Mouse (Mus musculus) G1E (cell line): ENCODE data around the gene Olfr126. TPM values are rescaled to one million over a fixed set of nuclear protein-coding genes. Genes with fewer than 3 reads are reported as not detected.

Experiments
- ATAC-seq: 2 replicates; pipeline ENCODE4 v1.8.0; 2016; ENCODE audit warnings: mild to moderate bottlenecking; ENCODE audit not compliant: insufficient number of reproducible peaks, poor library complexity, low FRiP score, severe bottlenecking; ENCODE audit errors: extremely low read depth
- DNase-seq: peaks from one replicate; pipeline ENCODE4 v3.0.0; 2012; ENCODE audit warnings: low spot score
- H3K27me3 ChIP-seq: 2 replicates; pipeline ENCODE4 v1.6.1; 2012; ENCODE audit warnings: mild to moderate bottlenecking, low read length, inconsistent platforms; ENCODE audit not compliant: insufficient read depth
- H3K36me3 ChIP-seq: replicated peaks from 2 replicates; pipeline ENCODE3; 2012; ENCODE audit warnings: mild to moderate bottlenecking, inconsistent platforms
- H3K4me1 ChIP-seq: 2 replicates; pipeline ENCODE4 v1.6.1; 2012; ENCODE audit warnings: low read depth, low read length, inconsistent platforms, mixed read lengths; ENCODE audit not compliant: insufficient read depth
- H3K4me3 ChIP-seq: 2 replicates; pipeline ENCODE4 v1.5.1; 2012; ENCODE audit warnings: low read depth, mild to moderate bottlenecking, inconsistent platforms, low read length, moderate library complexity, mixed read lengths
- H3K9me3 ChIP-seq: replicated peaks from 2 replicates; pipeline ENCODE4 v1.6.1; 2012; ENCODE audit warnings: inconsistent platforms
- CTCF ChIP-seq: IDR thresholded peaks from 2 replicates; pipeline ENCODE4 v1.5.1; 2012; ENCODE audit warnings: low read depth, low read length, inconsistent platforms, mixed read lengths
- GATA1 ChIP-seq: IDR thresholded peaks from 2 replicates; pipeline ENCODE4 v1.6.1; 2012; ENCODE audit warnings: borderline replicate concordance, low read length, inconsistent platforms, mixed read lengths
- GATA2 ChIP-seq: IDR thresholded peaks from 2 replicates; pipeline ENCODE4 v1.6.1; 2012; ENCODE audit warnings: low read depth, low read length, inconsistent platforms, borderline replicate concordance
- POLR2AphosphoS5 ChIP-seq: IDR thresholded peaks from 2 replicates; pipeline ENCODE4 v1.6.1; 2012; ENCODE audit warnings: low read depth, low read length, inconsistent platforms; ENCODE audit not compliant: insufficient replicate concordance
- TAL1 ChIP-seq: conservative IDR thresholded peaks from 2 replicates; pipeline ENCODE4 v1.6.1; 2012; ENCODE audit warnings: low read depth, low read length, inconsistent platforms, mixed read lengths
- polyA plus RNA-seq: library from polyadenylated mRNA; stranded (reverse); fragments of >175 nt; gene quantifications from 2 replicates; pipeline ENCODE4 v1.2.3, GENCODE M21; 2012
- total RNA-seq, 2 experiments: library from RNA; stranded (forward) in 1 of 2; stranded (reverse) in 1 of 2; fragments of 200-1000 nt in 1 of 2; fragments of >200 nt in 1 of 2; fragmentation: Nextera tagmentation in 1 of 2; gene quantifications; 2 replicates each; pipeline ENCODE4 v1.2.3; 2014 to 2017

Olfr126 gene
- total RNA-seq (2014; fragmentation: Nextera tagmentation) (not detected in 2 replicates), total RNA-seq (2017) (0.11 TPM in 1 of 2 replicates, not detected in the other), polyA plus RNA-seq (not detected in 2 replicates)

DNA sequence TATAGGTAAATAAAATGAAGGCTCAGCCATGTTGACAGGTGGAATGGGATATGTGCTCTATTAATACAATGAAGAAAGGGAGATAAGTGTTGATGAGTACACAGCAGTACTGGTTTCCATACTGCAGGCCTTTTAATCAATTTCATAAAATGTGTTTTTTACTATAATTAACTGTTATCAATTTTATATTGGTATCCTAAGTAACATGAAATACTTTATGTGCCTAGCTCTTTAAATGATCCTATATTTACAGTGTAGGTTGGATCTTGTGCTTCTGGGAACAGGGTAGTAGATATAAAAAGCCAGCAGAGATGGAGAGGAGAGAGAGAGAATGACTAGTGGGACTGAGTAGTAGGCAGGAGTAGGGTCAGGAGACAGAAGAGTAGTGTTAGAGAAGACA is at the start of gene Olfr126:
Olfr126 (plus strand) TSS at position 301 of the 400 bp plus-strand sequence.
- DNase-seq, result no peak

GRCm38 (mm10) chr17:37799588-37799987 is 47.7 kb upstream of the Olfr126 start, which contains the start of gene Olfr124:
Gene Olfr124 (plus strand): TSS chr17:37799888.
- TF ChIP-seq CTCF (no peak), POLR2AphosphoS5 (no peak), TAL1 (no peak), GATA1 (no peak), GATA2 (no peak)

More for the DNA sequence above, at the start of gene Olfr126:
- Histone ChIP-seq H3K36me3 (no peaks in the 10 kb centered on the region), H3K27me3 (no peaks in the 10 kb centered on the region), H3K4me1 (no peaks in the 10 kb centered on the region), H3K9me3 (peaks cover 4% of the 10 kb centered on the region; the same call in 1 of the 2 replicates), H3K4me3 (no peak within 1 kb of the TSS)
- ATAC-seq, result no peak
- TF ChIP-seq POLR2AphosphoS5 (no peak), GATA2 (no peak), GATA1 (no peak), CTCF (no peak), TAL1 (no peak)

GRCm38 (mm10) chr17:37832649-37833048 is 14.6 kb upstream of the Olfr126 start, which contains the start of gene Olfr125:
Gene Olfr125 (plus strand): TSS chr17:37832949.
- H3K4me1 ChIP-seq, result no peaks in the 10 kb centered on the region
- ATAC-seq, result no peak
- no peaks in the 10 kb centered on the region for H3K27me3 ChIP-seq
- no peak for TF ChIP-seq GATA1
- no peak for TF ChIP-seq GATA2
- TF ChIP-seq TAL1, result no peak
- TF ChIP-seq CTCF, result no peak
- TF ChIP-seq POLR2AphosphoS5, result no peak
- H3K9me3 ChIP-seq, result no peaks in the 10 kb centered on the region
- H3K36me3 ChIP-seq, result no peaks in the 10 kb centered on the region
- no peak within 1 kb of the TSS for H3K4me3 ChIP-seq
- no peak for DNase-seq

More at GRCm38 (mm10) chr17:37799588-37799987, 47.7 kb upstream of the Olfr126 start, which contains the start of gene Olfr124:
- H3K4me1 ChIP-seq, result no peaks in the 10 kb centered on the region
- H3K27me3 ChIP-seq, result no peaks in the 10 kb centered on the region
- no peak within 1 kb of the TSS for H3K4me3 ChIP-seq
- peaks cover 7% of the 10 kb centered on the region; the same call in 1 of the 2 replicates for H3K9me3 ChIP-seq
- H3K36me3 ChIP-seq, result no peaks in the 10 kb centered on the region
- ATAC-seq (no peak), DNase-seq (no peak)

GRCm38 (mm10) chr17:37863901-37864300 is 16.6 kb downstream of the Olfr126 start:
- TF ChIP-seq GATA2 (no peak), GATA1 (no peak), POLR2AphosphoS5 (no peak), TAL1 (no peak), CTCF (no peak)
- Histone ChIP-seq H3K4me3 (no peak overlapping the region), H3K9me3 (peaks cover 6% of the 10 kb centered on the region), H3K27me3 (no peaks in the 10 kb centered on the region), H3K4me1 (no peaks in the 10 kb centered on the region), H3K36me3 (no peaks in the 10 kb centered on the region)
- DNase-seq, result no peak
- ATAC-seq, result no peak

DNA sequence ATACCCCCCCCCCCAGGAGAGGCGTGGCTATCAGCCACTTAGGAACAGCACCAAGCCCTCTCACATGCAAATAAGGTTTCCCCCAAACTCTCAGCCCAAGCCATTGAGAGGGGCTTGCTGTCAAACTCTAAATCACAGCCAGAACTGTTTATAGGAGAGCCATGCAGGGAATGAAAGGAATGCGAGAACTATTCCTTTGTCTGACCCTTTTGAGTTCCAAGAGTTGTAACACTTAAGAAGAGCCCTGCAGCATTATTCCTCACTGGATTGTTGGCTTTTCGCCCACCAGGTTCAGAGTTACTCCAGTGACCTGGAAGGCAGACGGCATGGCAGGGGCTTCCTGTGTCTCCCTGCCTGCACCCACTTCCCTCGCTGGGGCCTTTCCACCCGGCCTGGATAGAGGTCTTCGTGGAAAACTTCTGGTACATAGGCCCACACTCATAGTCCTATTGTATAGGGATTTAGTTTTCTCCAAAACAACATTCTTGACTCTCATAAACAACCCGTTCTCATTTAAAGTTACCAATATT is 22.5 kb downstream of the Olfr126 start:
- no peaks in the 10 kb centered on the region for H3K9me3 ChIP-seq
- H3K36me3 ChIP-seq, result no peaks in the 10 kb centered on the region
- TF ChIP-seq GATA2 (no peak), TAL1 (no peak), CTCF (no peak), GATA1 (no peak)
- H3K4me1 ChIP-seq, result no peaks in the 10 kb centered on the region
- no peaks in the 10 kb centered on the region for H3K27me3 ChIP-seq
- no peak for ATAC-seq
- no peak for DNase-seq
- H3K4me3 ChIP-seq, result no peak overlapping the region

DNA sequence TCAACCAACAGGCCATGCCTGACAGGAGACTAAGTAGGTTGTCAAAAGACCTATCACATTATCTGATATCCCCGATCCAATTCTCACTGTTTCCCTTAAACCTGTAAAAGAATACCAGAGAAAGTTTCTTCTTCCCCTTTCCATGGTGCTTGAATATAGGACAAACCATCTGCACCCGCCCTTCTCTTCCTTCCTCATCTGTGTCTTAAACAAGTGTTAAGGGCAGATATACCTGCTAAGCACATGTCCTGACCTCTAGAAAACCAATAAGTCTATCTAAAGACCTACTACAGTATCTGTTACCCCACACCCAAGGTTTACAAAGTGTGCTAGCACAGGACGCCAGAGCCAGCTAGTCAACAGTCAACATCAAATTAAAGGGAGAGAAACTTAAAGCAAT is 26.5 kb downstream of the Olfr126 start:
- Histone ChIP-seq H3K4me3 (no peak overlapping the region), H3K36me3 (no peaks in the 10 kb centered on the region), H3K27me3 (no peaks in the 10 kb centered on the region), H3K4me1 (no peaks in the 10 kb centered on the region), H3K9me3 (no peaks in the 10 kb centered on the region)
- ATAC-seq (no peak), DNase-seq (no peak)
- TF ChIP-seq POLR2AphosphoS5 (no peak), GATA1 (no peak), CTCF (no peak), TAL1 (no peak), GATA2 (no peak)

- Histone ChIP-seq H3K4me3 (no peak within 1 kb of the TSS), H3K9me3 (no peaks in the 10 kb centered on the region), H3K36me3 (no peaks in the 10 kb centered on the region), H3K27me3 (no peaks in the 10 kb centered on the region), H3K4me1 (no peaks in the 10 kb centered on the region)
- ATAC-seq, result no peak
- DNase-seq, result no peak
- TF ChIP-seq CTCF (no peak), GATA2 (no peak), GATA1 (no peak), POLR2AphosphoS5 (no peak), TAL1 (no peak)
These were observed 52.9 kb downstream of the Olfr126 start, which contains the start of gene Olfr127 for GRCm38 (mm10) chr17:37900137-37900536. Gene Olfr127 (plus strand): TSS chr17:37900437.

Other genes with a start within 250 kb of the Olfr126 start
- gene Olfr115, start 220.4 kb upstream of the Olfr126 start, total RNA-seq (2014; fragmentation: Nextera tagmentation), result not detected in 2 replicates
- 0.44 TPM in 1 of 2 replicates, not detected in the other for gene Olfr115, start 220.4 kb upstream of the Olfr126 start, total RNA-seq (2017)
- not detected in 2 replicates for gene Olfr115, start 220.4 kb upstream of the Olfr126 start, polyA plus RNA-seq
- gene Olfr116, start 220.3 kb upstream of the Olfr126 start, total RNA-seq (2014; fragmentation: Nextera tagmentation), result not detected in 2 replicates
- 0.05 TPM in 1 of 2 replicates, not detected in the other for gene Olfr116, start 220.3 kb upstream of the Olfr126 start, total RNA-seq (2017)
- gene Olfr116, start 220.3 kb upstream of the Olfr126 start, polyA plus RNA-seq, result not detected in 2 replicates
- gene Olfr117, start 183.7 kb upstream of the Olfr126 start, total RNA-seq (2014; fragmentation: Nextera tagmentation), result not detected in 2 replicates
- gene Olfr117, start 183.7 kb upstream of the Olfr126 start, total RNA-seq (2017), result 0.05 TPM in 1 of 2 replicates, not detected in the other
- not detected in 2 replicates for gene Olfr117, start 183.7 kb upstream of the Olfr126 start, polyA plus RNA-seq
- not detected in 2 replicates for gene Olfr118, start 180.5 kb upstream of the Olfr126 start, total RNA-seq (2014; fragmentation: Nextera tagmentation)
- 0.05 TPM in 1 of 2 replicates, not detected in the other for gene Olfr118, start 180.5 kb upstream of the Olfr126 start, total RNA-seq (2017)
- not detected in 2 replicates for gene Olfr118, start 180.5 kb upstream of the Olfr126 start, polyA plus RNA-seq
- not detected in 2 replicates for gene Olfr119, start 150.9 kb upstream of the Olfr126 start, total RNA-seq (2014; fragmentation: Nextera tagmentation)
- gene Olfr119, start 150.9 kb upstream of the Olfr126 start, total RNA-seq (2017), result 0.17 TPM in 1 of 2 replicates, not detected in the other
- not detected in 2 replicates for gene Olfr119, start 150.9 kb upstream of the Olfr126 start, polyA plus RNA-seq
- not detected in 2 replicates for gene Olfr120, start 125.7 kb upstream of the Olfr126 start, total RNA-seq (2014; fragmentation: Nextera tagmentation)
- gene Olfr120, start 125.7 kb upstream of the Olfr126 start, total RNA-seq (2017), result 0.11 TPM in 1 of 2 replicates, not detected in the other
- not detected in 2 replicates for gene Olfr120, start 125.7 kb upstream of the Olfr126 start, polyA plus RNA-seq
- not detected in 2 replicates for gene Olfr121, start 98.6 kb upstream of the Olfr126 start, total RNA-seq (2014; fragmentation: Nextera tagmentation)
- gene Olfr121, start 98.6 kb upstream of the Olfr126 start, total RNA-seq (2017), result not detected in 2 replicates
- gene Olfr121, start 98.6 kb upstream of the Olfr126 start, polyA plus RNA-seq, result not detected in 2 replicates
- not detected in 2 replicates for gene Olfr122, start 78.9 kb upstream of the Olfr126 start, total RNA-seq (2014; fragmentation: Nextera tagmentation)
- not detected in 2 replicates for gene Olfr122, start 78.9 kb upstream of the Olfr126 start, total RNA-seq (2017)
- gene Olfr122, start 78.9 kb upstream of the Olfr126 start, polyA plus RNA-seq, result not detected in 2 replicates
- gene Olfr123, start 54.0 kb upstream of the Olfr126 start, total RNA-seq (2014; fragmentation: Nextera tagmentation), result not detected in 2 replicates
- gene Olfr123, start 54.0 kb upstream of the Olfr126 start, total RNA-seq (2017), result 0.11 TPM in 1 of 2 replicates, not detected in the other
- gene Olfr123, start 54.0 kb upstream of the Olfr126 start, polyA plus RNA-seq, result not detected in 2 replicates
- not detected in 2 replicates for gene Olfr124, start 47.6 kb upstream of the Olfr126 start, total RNA-seq (2014; fragmentation: Nextera tagmentation)
- gene Olfr124, start 47.6 kb upstream of the Olfr126 start, total RNA-seq (2017), result 0.27 TPM in 1 of 2 replicates, not detected in the other
- gene Olfr124, start 47.6 kb upstream of the Olfr126 start, polyA plus RNA-seq, result not detected in 2 replicates
- gene Olfr125, start 14.5 kb upstream of the Olfr126 start, total RNA-seq (2014; fragmentation: Nextera tagmentation), result not detected in 2 replicates
- not detected in 2 replicates for gene Olfr125, start 14.5 kb upstream of the Olfr126 start, total RNA-seq (2017)
- gene Olfr125, start 14.5 kb upstream of the Olfr126 start, polyA plus RNA-seq, result not detected in 2 replicates
- not detected in 2 replicates for gene Olfr127, start 53.0 kb downstream of the Olfr126 start, total RNA-seq (2014; fragmentation: Nextera tagmentation)
- gene Olfr127, start 53.0 kb downstream of the Olfr126 start, total RNA-seq (2017), result 0.35 TPM in 1 of 2 replicates, not detected in the other
- not detected in 2 replicates for gene Olfr127, start 53.0 kb downstream of the Olfr126 start, polyA plus RNA-seq
- not detected in 2 replicates for gene Olfr128, start 73.1 kb downstream of the Olfr126 start, total RNA-seq (2014; fragmentation: Nextera tagmentation)
- gene Olfr128, start 73.1 kb downstream of the Olfr126 start, total RNA-seq (2017), result 0.05 and 0.17 TPM in 2 replicates
- not detected in 2 replicates for gene Olfr128, start 73.1 kb downstream of the Olfr126 start, polyA plus RNA-seq
- not detected in 2 replicates for gene Olfr761, start 105.6 kb downstream of the Olfr126 start, total RNA-seq (2014; fragmentation: Nextera tagmentation)
- gene Olfr761, start 105.6 kb downstream of the Olfr126 start, total RNA-seq (2017), result not detected in 2 replicates
- gene Olfr761, start 105.6 kb downstream of the Olfr126 start, polyA plus RNA-seq, result not detected in 2 replicates
- not detected in 2 replicates for gene Olfr129, start 212.6 kb downstream of the Olfr126 start, total RNA-seq (2014; fragmentation: Nextera tagmentation)
- 0.06 and 0.11 TPM in 2 replicates for gene Olfr129, start 212.6 kb downstream of the Olfr126 start, total RNA-seq (2017)
- gene Olfr129, start 212.6 kb downstream of the Olfr126 start, polyA plus RNA-seq, result not detected in 2 replicates
- gene Olfr130, start 216.4 kb downstream of the Olfr126 start, total RNA-seq (2014; fragmentation: Nextera tagmentation), result not detected in 2 replicates
- 0.05 TPM in 1 of 2 replicates, not detected in the other for gene Olfr130, start 216.4 kb downstream of the Olfr126 start, total RNA-seq (2017)
- not detected in 2 replicates for gene Olfr130, start 216.4 kb downstream of the Olfr126 start, polyA plus RNA-seq
- not detected in 2 replicates for gene Olfr131, start 241.2 kb downstream of the Olfr126 start, total RNA-seq (2014; fragmentation: Nextera tagmentation)
- gene Olfr131, start 241.2 kb downstream of the Olfr126 start, total RNA-seq (2017), result 0.11 TPM in 1 of 2 replicates, not detected in the other
- gene Olfr131, start 241.2 kb downstream of the Olfr126 start, polyA plus RNA-seq, result not detected in 2 replicates